Mouse (Mus musculus): Measurements from ENCODE around the gene Ak4. TPM values are rescaled to one million over a fixed set of nuclear protein-coding genes. Genes with fewer than 3 reads are reported as not detected.
"Not testable (repeated sequence)": the region's sequence is repeated elsewhere in the genome, so short reads cannot be mapped to it uniquely, and the experiment has no call there.

Ak4 gene
- polyA plus RNA-seq, 1 experiment from 2014 or later, result 7.5 TPM

- no peak overlapping the region for H3K4me2 ChIP-seq (ENCODE audit: low read depth, low read length)
- no peak overlapping the region for H3K4me3 ChIP-seq (ENCODE audit: low read depth, low read length)
- H3K36me3 ChIP-seq (replicated peaks; ENCODE audit: control insufficient read depth, insufficient read depth, low read depth, low read length), result no peaks in the 10 kb centered on the region
- H3K27me3 ChIP-seq (ENCODE audit: control insufficient read depth, insufficient read depth, low read length), result no peaks in the 10 kb centered on the region
- H3K27ac ChIP-seq (replicated peaks; ENCODE audit: low read depth, low read length), result no peak overlapping the region
- no peaks in the 10 kb centered on the region for H3K4me1 ChIP-seq (ENCODE audit: control insufficient read depth, insufficient read depth, low read length)
- no peak overlapping the region for H3K9ac ChIP-seq (replicated peaks; ENCODE audit: low read length)
- WGBS, result 66% methylated on average over 13 of the region's 13 CpGs
- no peaks in the 10 kb centered on the region for H3K9me3 ChIP-seq (replicated peaks; ENCODE audit: control insufficient read depth, low read length)
- peak; percentile 12 for DNase-seq (ENCODE audit: low spot score)
- ATAC-seq (replicated peaks; ENCODE audit: insufficient number of reproducible peaks, low FRiP score, low TSS enrichment, low read depth), result no peak
Observed at GRCm38 (mm10) chr4:101439738-101440389, 20.8 kb downstream of the Ak4 start.

GRCm38 (mm10) chr4:101442791-101443190 is 23.7 kb downstream of the Ak4 start:
- no peak overlapping the region for H3K4me2 ChIP-seq (ENCODE audit: low read depth, low read length)
- H3K27ac ChIP-seq (replicated peaks; ENCODE audit: low read depth, low read length), result no peak overlapping the region
- 90% methylated on average over 2 of the region's 2 CpGs for WGBS
- H3K36me3 ChIP-seq (replicated peaks; ENCODE audit: control insufficient read depth, insufficient read depth, low read depth, low read length), result no peaks in the 10 kb centered on the region
- no peak overlapping the region for H3K9ac ChIP-seq (replicated peaks; ENCODE audit: low read length)
- H3K4me1 ChIP-seq (ENCODE audit: control insufficient read depth, insufficient read depth, low read length), result no peaks in the 10 kb centered on the region
- no peaks in the 10 kb centered on the region for H3K9me3 ChIP-seq (replicated peaks; ENCODE audit: control insufficient read depth, low read length)
- DNase-seq (ENCODE audit: low spot score), result no peak
- ATAC-seq (replicated peaks; ENCODE audit: insufficient number of reproducible peaks, low FRiP score, low TSS enrichment, low read depth), result no peak
- H3K4me3 ChIP-seq (ENCODE audit: low read depth, low read length), result no peak overlapping the region
- H3K27me3 ChIP-seq (ENCODE audit: control insufficient read depth, insufficient read depth, low read length), result no peaks in the 10 kb centered on the region

GRCm38 (mm10) chr4:101443419-101443991 is 24.4 kb downstream of the Ak4 start:
- Histone ChIP-seq H3K9me3 (replicated peaks; ENCODE audit: control insufficient read depth, low read length) (no peaks in the 10 kb centered on the region), H3K27me3 (ENCODE audit: control insufficient read depth, insufficient read depth, low read length) (no peaks in the 10 kb centered on the region), H3K4me1 (ENCODE audit: control insufficient read depth, insufficient read depth, low read length) (no peaks in the 10 kb centered on the region), H3K36me3 (replicated peaks; ENCODE audit: control insufficient read depth, insufficient read depth, low read depth, low read length) (no peaks in the 10 kb centered on the region), H3K27ac (replicated peaks; ENCODE audit: low read depth, low read length) (no peak overlapping the region), H3K9ac (replicated peaks; ENCODE audit: low read length) (no peak overlapping the region), H3K4me2 (ENCODE audit: low read depth, low read length) (no peak overlapping the region), H3K4me3 (ENCODE audit: low read depth, low read length) (no peak overlapping the region)
- ATAC-seq (replicated peaks; ENCODE audit: insufficient number of reproducible peaks, low FRiP score, low TSS enrichment, low read depth) (no peak), DNase-seq (ENCODE audit: low spot score) (no peak)
- WGBS, result 86% methylated on average over 7 of the region's 7 CpGs

GRCm38 (mm10) chr4:101445660-101446059 is 26.6 kb downstream of the Ak4 start:
- no peaks in the 10 kb centered on the region for H3K4me1 ChIP-seq (ENCODE audit: control insufficient read depth, insufficient read depth, low read length)
- no peak overlapping the region for H3K4me2 ChIP-seq (ENCODE audit: low read depth, low read length)
- no peaks in the 10 kb centered on the region for H3K9me3 ChIP-seq (replicated peaks; ENCODE audit: control insufficient read depth, low read length)
- H3K36me3 ChIP-seq (replicated peaks; ENCODE audit: control insufficient read depth, insufficient read depth, low read depth, low read length), result no peaks in the 10 kb centered on the region
- DNase-seq (ENCODE audit: low spot score), result no peak
- H3K4me3 ChIP-seq (ENCODE audit: low read depth, low read length), result no peak overlapping the region
- ATAC-seq (replicated peaks; ENCODE audit: insufficient number of reproducible peaks, low FRiP score, low TSS enrichment, low read depth), result no peak
- H3K27ac ChIP-seq (replicated peaks; ENCODE audit: low read depth, low read length), result no peak overlapping the region
- H3K9ac ChIP-seq (replicated peaks; ENCODE audit: low read length), result no peak overlapping the region
- WGBS, result 91% methylated on average over 4 of the region's 4 CpGs
- H3K27me3 ChIP-seq (ENCODE audit: control insufficient read depth, insufficient read depth, low read length), result no peaks in the 10 kb centered on the region

GRCm38 (mm10) chr4:101446606-101447005 is 27.5 kb downstream of the Ak4 start:
- 91% methylated on average over 9 of the region's 9 CpGs for WGBS
- not testable (repeated sequence) for ATAC-seq (replicated peaks; ENCODE audit: insufficient number of reproducible peaks, low FRiP score, low TSS enrichment, low read depth); DNase-seq (ENCODE audit: low spot score); H3K4me1 ChIP-seq (ENCODE audit: control insufficient read depth, insufficient read depth, low read length); H3K9ac ChIP-seq (replicated peaks; ENCODE audit: low read length); H3K4me3 ChIP-seq (ENCODE audit: low read depth, low read length); H3K9me3 ChIP-seq (replicated peaks; ENCODE audit: control insufficient read depth, low read length); H3K36me3 ChIP-seq (replicated peaks; ENCODE audit: control insufficient read depth, insufficient read depth, low read depth, low read length); H3K27me3 ChIP-seq (ENCODE audit: control insufficient read depth, insufficient read depth, low read length); H3K27ac ChIP-seq (replicated peaks; ENCODE audit: low read depth, low read length); H3K4me2 ChIP-seq (ENCODE audit: low read depth, low read length)

GRCm38 (mm10) chr4:101448701-101449100 is 29.6 kb downstream of the Ak4 start:
- H3K4me1 ChIP-seq (ENCODE audit: control insufficient read depth, insufficient read depth, low read length), result no peaks in the 10 kb centered on the region
- no peaks in the 10 kb centered on the region for H3K27me3 ChIP-seq (ENCODE audit: control insufficient read depth, insufficient read depth, low read length)
- H3K9ac ChIP-seq (replicated peaks; ENCODE audit: low read length), result no peak overlapping the region
- no peaks in the 10 kb centered on the region for H3K36me3 ChIP-seq (replicated peaks; ENCODE audit: control insufficient read depth, insufficient read depth, low read depth, low read length)
- H3K4me3 ChIP-seq (ENCODE audit: low read depth, low read length), result no peak overlapping the region
- ATAC-seq (replicated peaks; ENCODE audit: insufficient number of reproducible peaks, low FRiP score, low TSS enrichment, low read depth) (no peak), DNase-seq (ENCODE audit: low spot score) (no peak)
- WGBS, result 81% methylated on average over 8 of the region's 8 CpGs
- no peak overlapping the region for H3K27ac ChIP-seq (replicated peaks; ENCODE audit: low read depth, low read length)
- no peak overlapping the region for H3K4me2 ChIP-seq (ENCODE audit: low read depth, low read length)
- H3K9me3 ChIP-seq (replicated peaks; ENCODE audit: control insufficient read depth, low read length), result no peaks in the 10 kb centered on the region

GRCm38 (mm10) chr4:101449344-101449743 is 30.3 kb downstream of the Ak4 start:
- H3K4me3 ChIP-seq (ENCODE audit: low read depth, low read length), result no peak overlapping the region
- ATAC-seq (replicated peaks; ENCODE audit: insufficient number of reproducible peaks, low FRiP score, low TSS enrichment, low read depth) (no peak), DNase-seq (ENCODE audit: low spot score) (no peak)
- H3K4me2 ChIP-seq (ENCODE audit: low read depth, low read length), result no peak overlapping the region
- 91% methylated on average over 7 of the region's 7 CpGs for WGBS
- H3K9me3 ChIP-seq (replicated peaks; ENCODE audit: control insufficient read depth, low read length), result no peaks in the 10 kb centered on the region
- H3K27ac ChIP-seq (replicated peaks; ENCODE audit: low read depth, low read length), result no peak overlapping the region
- H3K36me3 ChIP-seq (replicated peaks; ENCODE audit: control insufficient read depth, insufficient read depth, low read depth, low read length), result no peaks in the 10 kb centered on the region
- H3K27me3 ChIP-seq (ENCODE audit: control insufficient read depth, insufficient read depth, low read length), result no peaks in the 10 kb centered on the region
- H3K4me1 ChIP-seq (ENCODE audit: control insufficient read depth, insufficient read depth, low read length), result no peaks in the 10 kb centered on the region
- no peak overlapping the region for H3K9ac ChIP-seq (replicated peaks; ENCODE audit: low read length)

- no peaks in the 10 kb centered on the region for H3K36me3 ChIP-seq (replicated peaks; ENCODE audit: control insufficient read depth, insufficient read depth, low read depth, low read length)
- H3K9me3 ChIP-seq (replicated peaks; ENCODE audit: control insufficient read depth, low read length), result no peaks in the 10 kb centered on the region
- H3K4me1 ChIP-seq (ENCODE audit: control insufficient read depth, insufficient read depth, low read length), result no peaks in the 10 kb centered on the region
- no peak overlapping the region for H3K27ac ChIP-seq (replicated peaks; ENCODE audit: low read depth, low read length)
- no peak for ATAC-seq (replicated peaks; ENCODE audit: insufficient number of reproducible peaks, low FRiP score, low TSS enrichment, low read depth)
- no peak overlapping the region for H3K9ac ChIP-seq (replicated peaks; ENCODE audit: low read length)
- no peak for DNase-seq (ENCODE audit: low spot score)
- WGBS, result 91% methylated on average over 20 of the region's 20 CpGs
- H3K4me2 ChIP-seq (ENCODE audit: low read depth, low read length), result no peak overlapping the region
- no peak overlapping the region for H3K4me3 ChIP-seq (ENCODE audit: low read depth, low read length)
- no peaks in the 10 kb centered on the region for H3K27me3 ChIP-seq (ENCODE audit: control insufficient read depth, insufficient read depth, low read length)
Observed at GRCm38 (mm10) chr4:101450150-101450780, 31.2 kb downstream of the Ak4 start.
